Mouse (Mus musculus) activated CD4-positive, CD25-positive, alpha-beta regulatory T cell, adult 4 months (primary cell): ENCODE measurements around the gene Hemk1. TPM values are rescaled to one million over a fixed set of nuclear protein-coding genes. Genes with fewer than 3 reads are reported as not detected.
A peak's percentile ranks its signal among the peaks of the same experiment; 100 is the strongest.

ENCODE experiments used
- ATAC-seq: one replicate; pipeline ENCODE4 v1.8.0; 2017
- polyA plus RNA-seq, 2 experiments: library from polyadenylated mRNA; unstranded; fragments of 100-300 nt; shearing (Covaris generic); gene quantifications; one replicate each; pipeline ENCODE4 v1.2.1; 2017

The Hemk1 gene
- polyA plus RNA-seq, 2 experiments from 2014 or later: 25.4 to 27.3 TPM

GRCm38 (mm10) chr9:107289211-107290076 is 48.7 kb downstream of the Hemk1 start, which contains the start of gene Mapkapk3:
TSS of gene Mapkapk3 (minus strand) at chr9:107289877.
- peak; percentile 75 for ATAC-seq

GRCm38 (mm10) chr9:107288711-107289110 is 49.4 kb downstream of the Hemk1 start:
- ATAC-seq: peak; percentile 74

GRCm38 (mm10) chr9:107288105-107288650 is 50.0 kb downstream of the Hemk1 start:
- no peak for ATAC-seq

GRCm38 (mm10) chr9:107287294-107287693 is 50.9 kb downstream of the Hemk1 start:
- ATAC-seq: peak; percentile 13

- ATAC-seq: no peak
These were observed 53.1 kb downstream of the Hemk1 start for GRCm38 (mm10) chr9:107285009-107285408.

GRCm38 (mm10) chr9:107282951-107283350 is 55.2 kb downstream of the Hemk1 start:
- no peak for ATAC-seq

GRCm38 (mm10) chr9:107281241-107281987 is 56.7 kb downstream of the Hemk1 start:
- ATAC-seq: no peak

- ATAC-seq: peak; percentile 62
These were observed 57.7 kb downstream of the Hemk1 start for GRCm38 (mm10) chr9:107280322-107281027.

GRCm38 (mm10) chr9:107279378-107280321 is 58.5 kb downstream of the Hemk1 start:
- ATAC-seq: peak; percentile 8

- peak; percentile 55 for ATAC-seq
These were observed 59.4 kb downstream of the Hemk1 start for GRCm38 (mm10) chr9:107278527-107279377.

- ATAC-seq: no peak
These were observed 60.0 kb downstream of the Hemk1 start for GRCm38 (mm10) chr9:107278126-107278525.

- ATAC-seq: no peak
These were observed 60.5 kb downstream of the Hemk1 start for GRCm38 (mm10) chr9:107277603-107278002.

Other genes starting within 250 kb of the Hemk1 start
- under 1 TPM in 1 of 2 experiments, not detected in 1; 0.24 TPM for gene Dock3, start 106.4 kb downstream of the Hemk1 start, polyA plus RNA-seq
- gene Mapkapk3, start 48.5 kb downstream of the Hemk1 start, polyA plus RNA-seq: 10 to 100 TPM; 57.5 to 62.0 TPM
- 100 to 1,000 TPM; 116 to 135 TPM for gene Cish, start 42.3 kb downstream of the Hemk1 start, polyA plus RNA-seq
- gene 6430571L13Rik, start 2.3 kb upstream of the Hemk1 start, polyA plus RNA-seq: 1 to 10 TPM; 2.7 to 4.6 TPM
- under 1 TPM; 0.16 to 0.41 TPM for gene Cacna2d2, start 61.3 kb upstream of the Hemk1 start, polyA plus RNA-seq
- gene Tmem115, start 195.6 kb upstream of the Hemk1 start, polyA plus RNA-seq: 10 to 100 TPM; 19.3 to 24.9 TPM
- gene Cyb561d2, start 203.8 kb upstream of the Hemk1 start, polyA plus RNA-seq: 10 to 100 TPM; 65.7 to 82.2 TPM
- 10 to 100 TPM; 44.5 to 45.2 TPM for gene Nprl2, start 203.9 kb upstream of the Hemk1 start, polyA plus RNA-seq
- 1 to 10 TPM in 1 of 2 experiments, under 1 TPM in 1; 0.83 to 3.2 TPM for gene Zmynd10, start 208.9 kb upstream of the Hemk1 start, polyA plus RNA-seq
- gene Rassf1, start 213.2 kb upstream of the Hemk1 start, polyA plus RNA-seq: 10 to 100 TPM; 74.8 to 81.7 TPM
- gene Tusc2, start 224.9 kb upstream of the Hemk1 start, polyA plus RNA-seq: 1 to 10 TPM; 7.3 to 7.8 TPM
- 10 to 100 TPM; 10.2 to 12.8 TPM for gene Hyal2, start 229.6 kb upstream of the Hemk1 start, polyA plus RNA-seq
- gene Hyal1, start 238.6 kb upstream of the Hemk1 start, polyA plus RNA-seq: 1 to 10 TPM; 4.1 to 4.3 TPM
- gene Naa80, start 240.5 kb upstream of the Hemk1 start, polyA plus RNA-seq: 10 to 100 TPM; 16.6 to 21.7 TPM
- gene Hyal3, start 242.5 kb upstream of the Hemk1 start, polyA plus RNA-seq: under 1 TPM; 0.25 to 0.90 TPM
- 10 to 100 TPM; 28.7 to 33.8 TPM for gene Ifrd2, start 249.3 kb upstream of the Hemk1 start, polyA plus RNA-seq